Mouse (Mus musculus) G1E (cell line): ENCODE measurements around the gene Pgf.

Source experiments
- CTCF ChIP-seq: IDR thresholded peaks from 2 replicates; pipeline ENCODE4 v1.5.1; 2012; ENCODE audit warnings: low read depth, low read length, inconsistent platforms, mixed read lengths
- GATA1 ChIP-seq: IDR thresholded peaks from 2 replicates; pipeline ENCODE4 v1.6.1; 2012; ENCODE audit warnings: borderline replicate concordance, low read length, inconsistent platforms, mixed read lengths
- GATA2 ChIP-seq: IDR thresholded peaks from 2 replicates; pipeline ENCODE4 v1.6.1; 2012; ENCODE audit warnings: low read depth, low read length, inconsistent platforms, borderline replicate concordance
- TAL1 ChIP-seq: conservative IDR thresholded peaks from 2 replicates; pipeline ENCODE4 v1.6.1; 2012; ENCODE audit warnings: low read depth, low read length, inconsistent platforms, mixed read lengths

DNA sequence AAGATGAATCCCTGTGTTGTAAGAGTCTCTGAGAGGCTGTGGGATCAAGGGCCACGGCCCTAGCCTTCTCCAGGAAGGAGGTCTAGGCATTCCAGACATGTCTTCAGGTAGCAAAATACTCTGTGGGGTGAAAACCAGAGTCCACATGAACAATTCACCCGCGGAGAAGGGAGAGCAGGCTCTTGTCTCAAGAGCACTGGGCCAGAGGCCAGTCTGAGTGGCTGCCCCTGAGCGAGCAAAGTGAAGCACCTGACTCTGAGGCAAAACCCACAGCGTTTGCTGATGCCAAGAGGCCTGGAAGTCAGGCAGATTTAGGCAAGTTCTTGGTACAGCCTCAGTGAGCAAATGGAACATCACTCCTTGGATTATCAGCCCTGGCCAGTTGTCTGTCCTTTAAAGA, 6.5 kb upstream of the Pgf start:
- TF ChIP-seq CTCF (no peak), GATA1 (no peak), TAL1 (no peak), GATA2 (no peak)
